In the genomic region with DNA sequence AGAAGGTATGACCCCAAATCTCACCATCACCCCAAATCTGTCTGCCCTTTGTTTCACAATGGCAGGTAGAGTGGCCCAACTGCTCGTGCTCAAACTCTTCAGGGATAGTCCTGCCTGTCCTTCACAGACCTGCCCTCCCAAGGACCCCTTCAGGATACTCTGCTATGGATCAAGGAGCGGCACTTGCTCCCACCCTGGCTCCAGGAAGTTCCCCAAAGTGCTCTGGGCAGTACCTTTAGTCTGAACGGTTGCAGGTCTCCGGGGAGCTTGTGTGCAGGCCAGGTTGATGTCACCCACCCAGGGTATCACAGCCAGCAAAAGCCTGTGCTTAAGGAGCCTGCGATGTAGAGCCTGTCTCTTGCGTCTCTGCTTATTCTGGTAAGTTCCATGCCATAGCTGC, we compare ENCODE assay signal across 13 mouse cellular contexts. TPM values are rescaled to one million over a fixed set of nuclear protein-coding genes. Genes with fewer than 3 reads are reported as not detected.
DNase-seq lines count a peak whose midpoint lies in the region; TF ChIP-seq lines count a peak whose summit lies in the region.
"Had no signal": no experiment of that assay in that cellular context is flagged by ENCODE, and none has a peak within 500 bp of the region (broad histone marks: within the 10 kb centered on the region; RNA-seq: fewer than 3 reads in every experiment).

No protein-coding gene starts in this region.

- TF ChIP-seq CTCF in heart, adult 2 months (IDR thresholded peaks at IDR 0.05): no peak

- no peaks in the 10 kb centered on the region; the same call in none of the 2 replicates for H3K36me3 ChIP-seq in heart, adult 2 months (ENCODE audit: control insufficient read depth, insufficient read depth, low read length)

- TF ChIP-seq EP300 in heart, adult 2 months (IDR thresholded peaks at IDR 0.05; ENCODE audit: insufficient read depth, low read depth, low read length): no peak

- H3K9ac ChIP-seq in heart, adult 2 months (ENCODE audit: low read depth, low read length): no peak overlapping the region

- intact Hi-C loops in heart, adult 2 months (cut with DNase I): no loop called here
- intact Hi-C loops in heart, postnatal 25 days (cut with DNase I): no loop called here

- H3K27ac ChIP-seq in heart, adult 2 months: peak overlapping the region; percentile 9; the same call in 1 of the 2 replicates

- peak; percentile 90 for DNase-seq in heart, adult 11 months
- DNase-seq in heart, adult 18-20 months: no peak
- DNase-seq in heart, adult 2 months: no peak
- DNase-seq in heart, postnatal 25 days (ENCODE audit: low spot score): no peak
- DNase-seq: adrenal gland, adult 2 months; adrenal gland, adult 8-10 months; adrenal gland, postnatal 25 days; B cell, adult 2 months; cerebellum, adult 11 months; cerebellum, adult 11-12 months; cerebellum, adult 18-20 months had no signal

- peaks cover 9% of the 10 kb centered on the region for H3K4me1 ChIP-seq in heart, adult 2 months (ENCODE audit: control insufficient read depth, insufficient read depth, low read length)

- no peaks in the 10 kb centered on the region for H3K79me2 ChIP-seq in heart, adult 2 months (replicated peaks; ENCODE audit: control insufficient read depth, insufficient read depth, low read length)

- no peak for TF ChIP-seq POLR2A in heart, adult 2 months (IDR thresholded peaks at IDR 0.05; ENCODE audit: insufficient read depth, low read depth, low read length)

- WGBS in heart, adult 2 months: 90% methylated on average over 6 of the region's 6 CpGs

- H3K4me3 ChIP-seq in heart, adult 2 months: no peak overlapping the region

- H3K27me3 ChIP-seq in heart, adult 2 months (ENCODE audit: control insufficient read depth, insufficient read depth, low read length): no peaks in the 10 kb centered on the region
- H3K27me3 ChIP-seq: CH12.LX, Patski had no signal

RNA-seq across cellular contexts. Expression of a gene that starts 7.2 kb away (rescaled TPM):
- total RNA-seq in heart, adult 18-20 months (2021): 1 to 10 TPM in 1 of 2 experiments, under 1 TPM in 1; 0.89 to 1.1 TPM
- total RNA-seq in heart, adult 2 months (2021): 1 to 10 TPM; 1.0 to 1.2 TPM
- 2.3 and 4.1 TPM in 2 replicates for polyA plus RNA-seq in heart, adult 2 months (2012; rRNA removed)
- total RNA-seq in heart, postnatal 25 days (2021): 1 to 10 TPM; 1.8 to 1.9 TPM

RNA-seq across cellular contexts. Expression of a gene that starts 12.5 kb away (rescaled TPM):
- total RNA-seq in heart, adult 18-20 months (2021): 1 to 10 TPM; 5.8 to 5.9 TPM
- 1 to 10 TPM; 7.2 to 9.5 TPM for total RNA-seq in heart, adult 2 months (2021)
- 20.4 and 24.3 TPM in 2 replicates for polyA plus RNA-seq in heart, adult 2 months (2012; rRNA removed)
- 10 to 100 TPM in 1 of 2 experiments, 1 to 10 TPM in 1; 8.9 to 11.2 TPM for total RNA-seq in heart, postnatal 25 days (2021)

RNA-seq across cellular contexts. Expression of a gene that starts 16.0 kb away (rescaled TPM):
- 10 to 100 TPM; 24.5 to 25.3 TPM for total RNA-seq in heart, adult 18-20 months (2021)
- total RNA-seq in heart, adult 2 months (2021): 10 to 100 TPM; 23.2 to 25.9 TPM
- 22.6 and 22.7 TPM in 2 replicates for polyA plus RNA-seq in heart, adult 2 months (2012; rRNA removed)
- total RNA-seq in heart, postnatal 25 days (2021): 10 to 100 TPM; 20.0 to 21.8 TPM

RNA-seq across cellular contexts. Expression of a gene that starts 21.2 kb away (rescaled TPM):
- total RNA-seq in heart, adult 18-20 months (2021): 10 to 100 TPM; 44.9 to 45.2 TPM
- 10 to 100 TPM; 40.5 to 46.9 TPM for total RNA-seq in heart, adult 2 months (2021)
- 59.7 and 85.6 TPM in 2 replicates for polyA plus RNA-seq in heart, adult 2 months (2012; rRNA removed)
- 10 to 100 TPM; 49.1 to 50.1 TPM for total RNA-seq in heart, postnatal 25 days (2021)

RNA-seq across cellular contexts. Expression of a gene that starts 21.2 kb away (rescaled TPM):
- total RNA-seq in heart, adult 18-20 months (2021): 100 to 1,000 TPM; 152 to 153 TPM
- 100 to 1,000 TPM; 139 to 160 TPM for total RNA-seq in heart, adult 2 months (2021)
- polyA plus RNA-seq in heart, adult 2 months (2012; rRNA removed): 69.1 and 123 TPM in 2 replicates
- total RNA-seq in heart, postnatal 25 days (2021): 100 to 1,000 TPM; 129 to 130 TPM
